13 mouse cellular contexts compared by ENCODE assay signal in genomic region chr17:84550902-84551877, GRCm38 (mm10). TPM values are rescaled to one million over a fixed set of nuclear protein-coding genes. Genes with fewer than 3 reads are reported as not detected.
DNase-seq lines count a peak whose midpoint lies in the region; ATAC-seq lines count a peak whose summit lies in the region.
"Had no signal": no experiment of that assay in that cellular context is flagged by ENCODE, and none has a peak within 500 bp of the region (broad histone marks: within the 10 kb centered on the region; RNA-seq: fewer than 3 reads in every experiment).

No protein-coding gene starts in this region.

- DNase-seq in frontal cortex, postnatal 10 days (ENCODE audit: low spot score in 2 of 2) = peak; percentile 27 to 31
- no peak for DNase-seq in frontal cortex, postnatal 36 days (ENCODE audit: low spot score in 2 of 2)
- no peak for DNase-seq in forebrain, embryonic 10.5 days (ENCODE audit: extremely low spot score, low spot score)
- peak; percentile 66 for DNase-seq in neural tube, embryonic 11.5 days (ENCODE audit: low spot score)
- DNase-seq in cerebellum, postnatal 25 days = no peak
- no peak for DNase-seq in kidney, postnatal 14 days
- DNase-seq: gastrocnemius, adult 2 months had no signal

- H3K36me3 ChIP-seq in forebrain, embryonic 10.5 days (replicated peaks) = no peaks in the 10 kb centered on the region
- no peaks in the 10 kb centered on the region for H3K36me3 ChIP-seq in hindbrain, embryonic 15.5 days
- H3K36me3 ChIP-seq in neural tube, embryonic 11.5 days (ENCODE audit: control insufficient read depth, insufficient read depth, low read length) = no peaks in the 10 kb centered on the region
- no peaks in the 10 kb centered on the region for H3K36me3 ChIP-seq in heart, embryonic 11.5 days (ENCODE audit: control insufficient read depth, insufficient read depth, low read length)
- H3K36me3 ChIP-seq: G1E; heart, embryonic 13.5 days had no signal

- H3K27me3 ChIP-seq in forebrain, embryonic 10.5 days (ENCODE audit: poor library complexity, severe bottlenecking) = no peaks in the 10 kb centered on the region
- H3K27me3 ChIP-seq in hindbrain, embryonic 15.5 days = no peaks in the 10 kb centered on the region
- no peaks in the 10 kb centered on the region for H3K27me3 ChIP-seq in neural tube, embryonic 11.5 days (ENCODE audit: control insufficient read depth, insufficient read depth, low read length)
- H3K27me3 ChIP-seq in heart, embryonic 11.5 days (ENCODE audit: control insufficient read depth, insufficient read depth, low read length) = no peaks in the 10 kb centered on the region
- H3K27me3 ChIP-seq: heart, embryonic 13.5 days; limb, embryonic 13.5 days had no signal

- no peaks in the 10 kb centered on the region for H3K9me3 ChIP-seq in forebrain, embryonic 10.5 days
- H3K9me3 ChIP-seq in hindbrain, embryonic 15.5 days = no peaks in the 10 kb centered on the region
- no peaks in the 10 kb centered on the region for H3K9me3 ChIP-seq in neural tube, embryonic 11.5 days (ENCODE audit: control insufficient read depth, low read length)
- no peaks in the 10 kb centered on the region for H3K9me3 ChIP-seq in heart, embryonic 11.5 days (replicated peaks; ENCODE audit: control insufficient read depth, low read length)
- H3K9me3 ChIP-seq: G1E; heart, embryonic 13.5 days; limb, embryonic 13.5 days had no signal

- peak overlapping the region; percentile 63; the same call in 1 of the 2 replicates for H3K27ac ChIP-seq in forebrain, embryonic 10.5 days
- peak overlapping the region; percentile 85 for H3K27ac ChIP-seq in hindbrain, embryonic 15.5 days (replicated peaks)
- H3K27ac ChIP-seq in neural tube, embryonic 11.5 days (ENCODE audit: low read depth, low read length) = peak overlapping the region; percentile 27; the same call in 1 of the 2 replicates
- no peak overlapping the region for H3K27ac ChIP-seq in heart, embryonic 11.5 days (ENCODE audit: low read depth, low read length)
- H3K27ac ChIP-seq: gastrocnemius, adult 2 months; heart, embryonic 13.5 days; limb, embryonic 13.5 days had no signal

- 79% methylated on average over 5 of the region's 5 CpGs for WGBS in forebrain, embryonic 10.5 days
- 28% methylated on average over 5 of the region's 5 CpGs for WGBS in hindbrain, embryonic 15.5 days
- 55% methylated on average over 5 of the region's 5 CpGs for WGBS in neural tube, embryonic 11.5 days
- 72% methylated on average over 5 of the region's 5 CpGs for WGBS in heart, embryonic 11.5 days (ENCODE audit: insufficient replicate concordance)

- H3K4me1 ChIP-seq in forebrain, embryonic 10.5 days = peaks cover 22% of the 10 kb centered on the region
- H3K4me1 ChIP-seq in hindbrain, embryonic 15.5 days (replicated peaks) = peaks cover 23% of the 10 kb centered on the region
- peaks cover 9% of the 10 kb centered on the region for H3K4me1 ChIP-seq in neural tube, embryonic 11.5 days (ENCODE audit: control insufficient read depth, insufficient read depth, low read length)
- no peaks in the 10 kb centered on the region for H3K4me1 ChIP-seq in heart, embryonic 11.5 days (ENCODE audit: control insufficient read depth, insufficient read depth, low read length)
- H3K4me1 ChIP-seq: heart, embryonic 13.5 days had no signal

- ATAC-seq in hindbrain, embryonic 15.5 days (ENCODE audit: low FRiP score, low read depth) = peak; percentile 94
- peak; percentile 88 for ATAC-seq in neural tube, embryonic 11.5 days (ENCODE audit: insufficient read depth, low FRiP score, low TSS enrichment)
- ATAC-seq in heart, embryonic 11.5 days (replicated peaks; ENCODE audit: insufficient number of reproducible peaks, low FRiP score, low TSS enrichment) = no peak
- ATAC-seq: lung, postnatal 0 days had no signal

- peak overlapping the region; percentile 35 for H3K4me2 ChIP-seq in hindbrain, embryonic 15.5 days
- peak overlapping the region; percentile 20; the same call in 1 of the 2 replicates for H3K4me2 ChIP-seq in neural tube, embryonic 11.5 days (ENCODE audit: low read depth)
- no peak overlapping the region for H3K4me2 ChIP-seq in heart, embryonic 11.5 days
- H3K4me2 ChIP-seq: heart, embryonic 13.5 days; limb, embryonic 13.5 days had no signal

- no peak overlapping the region for H3K4me3 ChIP-seq in forebrain, embryonic 10.5 days
- H3K4me3 ChIP-seq in hindbrain, embryonic 15.5 days = no peak overlapping the region
- no peak overlapping the region for H3K4me3 ChIP-seq in neural tube, embryonic 11.5 days (ENCODE audit: low read depth, low read length)
- no peak overlapping the region for H3K4me3 ChIP-seq in heart, embryonic 11.5 days (ENCODE audit: low read depth, low read length)
- H3K4me3 ChIP-seq: gastrocnemius, adult 2 months; heart, embryonic 13.5 days; limb, embryonic 13.5 days had no signal

- no peak overlapping the region for H3K9ac ChIP-seq in hindbrain, embryonic 15.5 days
- no peak overlapping the region; the same call in 1 of the 2 replicates for H3K9ac ChIP-seq in neural tube, embryonic 11.5 days (ENCODE audit: low read length)
- H3K9ac ChIP-seq in heart, embryonic 11.5 days (ENCODE audit: low read depth, low read length) = no peak overlapping the region
- H3K9ac ChIP-seq: heart, embryonic 13.5 days; limb, embryonic 13.5 days had no signal

RNA-seq across cellular contexts. Expression of gene Plekhh2, which starts 39.5 kb away (rescaled TPM):
- polyA plus RNA-seq in forebrain, embryonic 10.5 days (2016; fragmentation: Nextera tagmentation; extraction: Ambion mirVana) = 3.5 and 3.8 TPM in 2 replicates
- polyA plus RNA-seq in hindbrain, embryonic 15.5 days (2015; fragmentation: Nextera tagmentation; extraction: Ambion mirVana) = 2.1 and 2.3 TPM in 2 replicates
- 4.2 and 5.2 TPM in 2 replicates for polyA plus RNA-seq in neural tube, embryonic 11.5 days (2014; fragmentation: Nextera tagmentation; extraction: Ambion mirVana)
- 3.2 and 4.2 TPM in 2 replicates for polyA plus RNA-seq in heart, embryonic 11.5 days (2014; fragmentation: Nextera tagmentation; extraction: Ambion mirVana)

Comparison
In these comparisons a context has a peak if more than half of its experiments do, and no peak if none do; other contexts are left out.
1. DNase-seq: peak in frontal cortex, postnatal 10 days (2 of 2) and neural tube, embryonic 11.5 days (single experiment); none in frontal cortex, postnatal 36 days (0 of 2), forebrain, embryonic 10.5 days (single experiment), cerebellum, postnatal 25 days (0 of 2) and kidney, postnatal 14 days (single experiment).